Mouse (Mus musculus): ENCODE data around the gene Vill.

Vill gene

DNA sequence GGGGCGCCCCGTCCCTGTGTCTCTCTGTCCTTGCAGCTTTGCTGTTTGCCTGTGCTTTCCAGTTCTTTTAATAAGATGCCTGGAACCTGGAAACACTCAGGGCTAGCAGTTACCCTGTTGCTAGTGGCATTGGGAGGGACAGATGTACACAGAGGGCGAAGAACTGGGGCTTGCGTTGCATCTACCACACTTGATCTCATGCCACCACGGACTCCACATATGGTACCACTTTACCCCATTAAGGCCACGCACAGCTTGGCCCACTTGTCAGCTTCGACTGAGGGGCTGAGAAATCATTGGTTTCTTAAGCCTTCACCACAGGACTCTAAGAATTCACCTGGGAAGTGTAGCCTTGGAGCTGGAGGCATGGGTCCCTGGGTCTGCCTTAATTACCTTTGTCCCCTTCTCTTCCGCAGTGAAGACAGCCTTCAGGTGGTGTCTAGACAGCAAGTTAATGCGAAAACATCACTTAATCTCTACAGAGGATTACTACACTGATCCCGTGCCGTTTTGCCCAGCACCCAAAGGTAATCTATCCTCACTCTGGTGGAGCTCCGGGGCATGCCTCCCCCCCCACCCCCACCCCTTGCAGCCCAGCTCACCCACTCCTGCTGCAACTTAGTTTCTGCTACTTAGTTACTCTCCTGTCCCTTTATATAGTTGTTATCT is 57.2 kb downstream of the Vill start:
- DNase-seq (ENCODE audit: low read depth, low spot score): peak; percentile 60

DNA sequence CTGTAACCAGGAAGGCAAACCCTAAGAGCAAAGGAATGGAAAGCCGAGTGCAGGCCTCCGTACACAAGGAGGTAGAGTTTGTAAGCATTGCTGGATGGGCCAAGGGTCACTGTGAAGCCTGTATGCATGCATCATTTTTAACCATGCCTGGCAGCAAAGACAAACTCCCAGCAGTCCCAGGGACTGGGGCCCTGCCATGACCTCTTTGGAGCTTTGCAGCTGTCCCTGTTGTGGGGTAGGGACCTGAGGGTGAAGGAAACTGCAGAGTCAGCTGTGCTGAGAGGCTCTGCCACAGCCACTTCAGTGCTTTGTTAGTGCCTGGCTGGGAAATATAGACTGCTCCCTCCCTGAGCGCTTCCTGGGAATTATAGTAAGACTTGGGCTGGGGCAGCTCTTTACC is 58.1 kb downstream of the Vill start:
- no peak for DNase-seq (ENCODE audit: low read depth, low spot score)

DNA sequence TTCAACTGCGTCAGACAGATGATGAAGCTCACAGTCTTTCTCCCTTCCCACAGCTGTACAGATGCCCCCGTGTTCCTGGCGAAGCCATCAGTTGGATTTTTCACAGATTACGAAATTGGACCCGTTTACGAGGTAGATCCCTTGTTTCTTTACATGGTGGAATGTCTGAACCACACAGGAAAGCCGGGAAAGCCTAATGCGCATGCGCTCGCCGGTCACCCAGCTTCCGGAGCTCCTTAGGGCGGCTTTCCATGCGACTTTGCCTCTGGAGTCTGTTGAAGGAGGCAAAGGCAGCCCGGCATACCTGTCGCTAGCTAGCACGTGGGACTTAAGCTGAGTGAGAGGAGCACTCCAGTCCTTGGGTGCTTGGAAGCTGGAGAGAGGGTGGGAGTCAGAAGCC is 62.3 kb downstream of the Vill start:
- no peak for DNase-seq (ENCODE audit: low read depth, low spot score)

DNA sequence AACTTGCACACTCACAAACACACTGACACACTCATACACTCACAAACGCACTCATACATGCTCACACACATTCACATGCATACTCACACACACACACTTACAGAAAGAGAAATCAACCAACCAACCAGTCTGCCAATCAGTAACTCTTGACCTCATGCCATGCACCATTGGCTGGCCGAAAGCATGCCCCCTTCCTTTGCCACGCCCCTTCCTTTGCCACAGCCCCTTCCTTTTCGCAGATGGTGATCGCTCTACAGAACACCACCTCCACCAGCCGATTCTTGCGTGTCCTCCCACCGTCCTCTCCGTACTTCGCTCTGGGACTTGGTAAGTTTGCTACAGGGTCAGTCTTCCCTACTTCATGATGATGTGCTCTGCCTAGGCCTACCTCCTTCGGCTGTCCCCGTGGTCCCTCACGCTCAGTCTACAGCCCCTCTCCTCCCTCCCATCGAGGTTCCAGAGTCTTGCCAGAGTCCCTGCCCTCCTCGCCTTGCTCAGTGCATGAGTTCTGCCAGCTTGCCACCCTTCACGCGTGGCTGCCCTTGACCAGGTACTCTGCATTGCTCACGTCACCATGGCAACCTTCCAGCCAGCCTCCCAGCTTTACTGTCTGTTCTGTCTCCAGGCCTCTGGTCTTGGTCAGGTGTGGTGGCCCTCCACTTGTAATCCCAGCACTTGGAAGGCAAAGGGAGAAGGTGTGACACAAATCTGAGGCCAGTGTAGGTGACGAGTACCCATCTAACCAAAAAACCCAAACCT is 67.0 kb downstream of the Vill start:
- DNase-seq (ENCODE audit: low read depth, low spot score): no peak

DNA sequence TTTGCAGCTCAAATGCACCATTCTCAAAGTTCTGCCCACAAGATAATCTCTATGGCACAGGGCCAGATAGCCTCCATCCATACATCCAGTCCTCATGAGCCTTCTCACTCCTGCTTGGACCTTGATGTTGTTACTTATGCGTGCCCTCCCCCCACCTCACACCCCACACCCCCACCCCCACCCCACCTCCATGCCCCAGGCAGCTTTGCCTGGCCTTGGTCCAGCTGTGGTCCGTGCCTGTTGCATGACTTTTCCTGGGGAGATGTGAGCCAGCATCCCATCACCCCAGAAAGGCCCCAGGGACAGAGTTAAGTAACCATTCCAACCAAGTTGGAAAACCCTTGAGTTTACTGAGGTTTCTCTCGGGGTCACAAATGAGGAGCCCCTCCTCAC is 67.6 kb downstream of the Vill start:
- DNase-seq (ENCODE audit: low read depth, low spot score): no peak

Measured in forelimb bud, embryonic 11.5 days (tissue).